Mouse (Mus musculus) lung, embryonic 16.5 days (tissue): ENCODE results near the gene Gm28308. TPM values are rescaled to one million over a fixed set of nuclear protein-coding genes. Genes with fewer than 3 reads are reported as not detected.
A peak's percentile ranks its signal among the peaks of the same experiment; 100 is the strongest.

Experiments
- ATAC-seq: fragments of 200-750 bp; cut with Nextera tagmentation; 2 replicates; pipeline ENCODE4 v1.8.0; 2017; ENCODE audit warnings: low read depth, mild to moderate bottlenecking, moderate library complexity
- H3K27ac ChIP-seq: fragments of 300-500 bp; sonication (generic); 2 replicates; pipeline ENCODE4 v1.5.1; 2014; ENCODE audit warnings: mild to moderate bottlenecking, control low read depth, low read length
- H3K27me3 ChIP-seq: fragments of 300-500 bp; sonication (generic); 2 replicates; pipeline ENCODE4 v1.6.1; 2014; ENCODE audit warnings: low read depth, low read length, mixed read lengths; ENCODE audit not compliant: control insufficient read depth, insufficient read depth
- H3K36me3 ChIP-seq: fragments of 300-500 bp; sonication (generic); 2 replicates; pipeline ENCODE4 v1.6.1; 2014; ENCODE audit warnings: low read length; ENCODE audit not compliant: control insufficient read depth, insufficient read depth
- H3K4me1 ChIP-seq: fragments of 300-500 bp; sonication (generic); replicated peaks from 2 replicates; pipeline ENCODE4 v1.6.1; 2014; ENCODE audit warnings: low read length, mixed read lengths; ENCODE audit not compliant: control insufficient read depth, insufficient read depth
- H3K4me2 ChIP-seq: fragments of 300-500 bp; sonication (generic); 2 replicates; pipeline ENCODE4 v1.6.1; 2014; ENCODE audit warnings: low read depth, low read length, control low read depth
- H3K4me3 ChIP-seq: fragments of 300-500 bp; sonication (generic); 2 replicates; pipeline ENCODE4 v1.5.1; 2014; ENCODE audit warnings: mild to moderate bottlenecking, low read length, control low read depth
- H3K9ac ChIP-seq: fragments of 300-500 bp; sonication (generic); 2 replicates; pipeline ENCODE4 v1.6.1; 2014; ENCODE audit warnings: low read length, control low read depth
- H3K9me3 ChIP-seq: fragments of 300-500 bp; sonication (generic); 2 replicates; pipeline ENCODE4 v1.6.1; 2016; ENCODE audit warnings: low read length; ENCODE audit not compliant: control insufficient read depth
- WGBS: fragments of 180-500 bp; shearing (Covaris S2); extraction: QIAGEN DNeasy Blood & Tissue Kit; methylation state at CpG from one replicate; pipeline ENCODE4 v1.1.7; 2014; 5-methylcytosine and 5-hydroxymethylcytosine counted together
- polyA plus RNA-seq: library from polyadenylated mRNA; unstranded; fragments of >200 nt; fragmentation: Nextera tagmentation; extraction: Ambion mirVana; gene quantifications from 2 replicates; pipeline ENCODE4 v1.2.1, GENCODE M21; 2015

Gm28308 gene
- polyA plus RNA-seq, 1 experiment from 2014 or later: not detected

DNA sequence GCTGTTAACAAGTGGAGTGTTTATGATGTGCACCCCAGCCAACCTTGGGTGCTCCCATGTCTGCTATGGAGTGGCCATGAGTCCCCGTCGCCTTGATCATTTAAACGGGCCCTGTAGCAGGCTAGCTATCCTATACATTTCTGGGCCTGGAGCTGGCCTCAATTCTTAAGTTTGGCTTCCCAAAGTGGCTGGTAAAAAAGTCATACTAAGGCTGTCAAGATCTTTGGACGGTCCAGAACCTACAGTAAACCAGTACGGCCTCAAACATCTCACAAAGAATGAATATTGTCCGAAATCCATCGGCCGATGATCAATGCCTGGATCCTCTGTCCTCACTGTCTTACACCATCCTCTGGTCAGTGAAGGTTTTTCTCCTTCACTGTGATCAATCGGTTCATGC lies 22.1 kb upstream of the Gm28308 start:
- Histone ChIP-seq H3K9ac (no peak overlapping the region), H3K4me2 (no peak overlapping the region), H3K9me3 (no peaks in the 10 kb centered on the region)

DNA sequence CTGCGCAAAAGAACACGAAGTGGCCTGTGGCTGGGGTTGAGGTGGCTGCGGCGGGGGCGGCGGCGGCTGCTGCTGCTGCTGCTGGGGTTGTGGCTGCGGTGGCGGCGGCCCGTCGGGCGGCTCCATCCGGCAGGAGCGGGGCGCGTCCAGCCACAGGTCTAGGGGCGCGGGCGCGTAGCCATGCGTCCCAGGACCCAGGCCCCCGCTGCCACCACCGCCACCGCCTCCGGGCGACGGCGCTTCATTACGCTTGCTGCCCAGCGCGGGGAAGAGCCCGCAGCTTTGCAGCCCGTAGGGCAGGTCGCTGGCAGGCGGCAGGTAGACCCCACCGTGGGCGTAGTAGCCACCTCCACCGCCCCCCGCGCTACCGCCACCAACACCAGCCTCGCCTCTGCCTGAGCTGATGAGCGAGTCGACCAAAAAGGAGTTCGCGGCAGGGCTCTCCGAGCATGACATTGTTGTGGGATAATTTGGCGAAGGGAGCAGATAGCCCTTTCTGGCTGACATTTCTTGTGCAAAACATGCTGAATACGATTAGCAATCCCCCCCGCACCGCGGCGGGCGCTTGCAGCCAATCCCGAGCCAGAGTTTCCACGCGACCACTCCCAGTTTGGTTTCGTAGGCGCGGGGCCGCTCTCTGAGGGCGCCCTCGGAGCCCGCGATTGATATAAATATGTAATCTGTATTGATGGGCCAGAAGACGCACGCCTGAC lies 21.4 kb upstream of the Gm28308 start:
- Histone ChIP-seq H3K27ac (no peak overlapping the region), H3K4me1 (peaks cover 2% of the 10 kb centered on the region; the same call in 1 of the 2 replicates), H3K4me3 (no peak overlapping the region), H3K36me3 (no peaks in the 10 kb centered on the region), H3K4me2 (no peak overlapping the region), H3K9ac (no peak overlapping the region), H3K9me3 (no peaks in the 10 kb centered on the region), H3K27me3 (peaks cover 88% of the 10 kb centered on the region)
- WGBS: 1% methylated on average over 58 of the region's 68 CpGs
- no peak for ATAC-seq

More for the DNA sequence above, 22.1 kb upstream of the Gm28308 start:
- Histone ChIP-seq H3K27me3 (peaks cover 89% of the 10 kb centered on the region), H3K4me1 (peaks cover 2% of the 10 kb centered on the region; the same call in 1 of the 2 replicates), H3K27ac (no peak overlapping the region), H3K4me3 (no peak overlapping the region), H3K36me3 (no peaks in the 10 kb centered on the region)
- no peak for ATAC-seq
- WGBS: 27% methylated on average over 9 of the region's 9 CpGs

GRCm38 (mm10) chr6:52233546-52234427 lies 20.6 kb upstream of the Gm28308 start:
- Histone ChIP-seq H3K4me2 (no peak overlapping the region), H3K27me3 (peaks cover 90% of the 10 kb centered on the region), H3K36me3 (no peaks in the 10 kb centered on the region), H3K4me1 (peaks cover 2% of the 10 kb centered on the region; the same call in 1 of the 2 replicates), H3K27ac (no peak overlapping the region), H3K9ac (no peak overlapping the region), H3K9me3 (no peaks in the 10 kb centered on the region), H3K4me3 (peak overlapping the region; percentile 20)
- ATAC-seq: peak; percentile 23; the same call in 1 of the 2 replicates
- under 1% methylated on average over 70 of the region's 70 CpGs for WGBS

- ATAC-seq: no peak
- Histone ChIP-seq H3K27ac (no peak overlapping the region), H3K4me1 (peaks cover 2% of the 10 kb centered on the region; the same call in 1 of the 2 replicates), H3K36me3 (no peaks in the 10 kb centered on the region), H3K27me3 (peaks cover 92% of the 10 kb centered on the region), H3K9me3 (no peaks in the 10 kb centered on the region), H3K4me3 (no peak overlapping the region), H3K9ac (no peak overlapping the region), H3K4me2 (no peak overlapping the region)
- 2% methylated on average over 23 of the region's 23 CpGs for WGBS
These were observed 19.9 kb upstream of the Gm28308 start for GRCm38 (mm10) chr6:52232984-52233545.

- Histone ChIP-seq H3K36me3 (no peaks in the 10 kb centered on the region), H3K9me3 (no peaks in the 10 kb centered on the region), H3K4me1 (peaks cover 2% of the 10 kb centered on the region; the same call in 1 of the 2 replicates), H3K27ac (no peak overlapping the region), H3K4me2 (no peak overlapping the region), H3K9ac (no peak overlapping the region), H3K27me3 (peaks cover 91% of the 10 kb centered on the region), H3K4me3 (no peak overlapping the region; the same call in 1 of the 2 replicates)
- WGBS: under 1% methylated on average over 18 of the region's 18 CpGs
- ATAC-seq: no peak
These were observed 19.4 kb upstream of the Gm28308 start for GRCm38 (mm10) chr6:52232568-52232965.

DNA sequence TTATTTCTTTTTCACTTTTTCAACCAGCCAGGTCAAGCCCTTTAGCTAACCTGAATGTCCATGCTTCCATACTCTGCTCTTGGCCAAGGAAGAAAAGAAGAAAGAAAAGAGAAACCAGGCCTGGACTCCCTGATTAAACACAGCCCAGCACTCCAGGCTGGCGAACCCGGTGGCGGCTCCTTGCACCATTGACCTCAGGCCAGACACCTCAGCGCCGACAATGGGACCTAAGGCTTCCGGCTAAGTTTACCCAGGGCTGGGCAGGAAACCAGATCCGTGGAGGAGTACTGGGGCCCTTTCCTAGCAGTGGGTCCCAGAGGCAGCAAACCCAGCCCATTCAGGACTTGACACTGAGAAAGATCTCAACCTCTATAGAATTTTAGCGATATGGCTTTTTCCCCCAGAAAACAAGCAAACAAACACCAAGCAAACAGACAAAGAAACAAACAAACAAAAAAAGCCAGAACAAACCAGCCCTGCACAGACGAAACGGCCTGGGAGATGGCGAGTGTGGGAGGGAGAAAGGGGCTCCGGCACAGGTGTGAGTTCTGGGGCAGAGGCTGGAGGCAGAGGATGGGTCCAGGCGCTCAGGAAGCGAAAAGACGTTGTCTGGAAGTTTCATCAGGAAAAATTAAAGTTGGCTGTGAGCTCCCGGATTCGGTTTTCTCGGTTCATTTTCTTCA lies 18.9 kb upstream of the Gm28308 start:
- Histone ChIP-seq H3K27ac (no peak overlapping the region), H3K27me3 (peaks cover 91% of the 10 kb centered on the region), H3K4me1 (peaks cover 2% of the 10 kb centered on the region; the same call in 1 of the 2 replicates), H3K36me3 (no peaks in the 10 kb centered on the region), H3K4me3 (no peak overlapping the region; the same call in 1 of the 2 replicates), H3K9ac (no peak overlapping the region), H3K9me3 (no peaks in the 10 kb centered on the region), H3K4me2 (no peak overlapping the region)
- 2% methylated on average over 18 of the region's 18 CpGs for WGBS
- no peak for ATAC-seq

DNA sequence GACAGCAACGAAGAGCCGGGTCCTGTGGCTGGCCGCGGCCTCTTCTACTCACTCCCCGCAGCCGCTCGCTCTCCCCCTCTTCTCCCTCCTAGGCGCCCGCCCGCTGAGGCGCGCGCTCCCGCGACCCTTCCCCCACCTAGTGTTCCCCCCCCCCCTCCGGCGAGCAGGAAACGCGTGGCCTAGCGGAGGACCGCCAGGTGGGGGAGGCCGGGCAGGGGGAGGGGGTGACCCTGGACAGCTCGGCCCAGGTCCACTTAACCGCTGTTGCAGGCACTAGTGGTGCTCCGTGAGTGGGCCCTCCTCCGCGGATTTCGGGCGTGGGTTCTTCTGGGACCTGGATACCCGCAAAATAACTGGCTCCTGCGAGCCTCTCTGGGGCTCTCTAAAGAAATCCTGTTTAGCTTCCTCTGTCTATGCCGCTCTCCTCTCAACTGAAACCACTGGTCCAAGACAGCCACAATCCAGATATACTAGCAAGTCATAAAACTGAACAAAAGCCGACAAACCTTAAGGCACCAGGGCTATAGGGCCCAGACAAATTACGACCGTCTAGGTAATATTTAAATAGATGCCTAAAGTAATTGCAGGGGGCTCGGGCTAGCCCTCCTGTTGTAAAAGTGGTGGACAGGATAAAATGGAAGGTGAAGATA lies 17.5 kb upstream of the Gm28308 start, which contains the start of gene Hoxa9:
Hoxa9 (minus strand) TSS at position 574 of the 650 bp plus-strand sequence.
- Histone ChIP-seq H3K4me1 (peaks cover 7% of the 10 kb centered on the region), H3K4me2 (no peak within 1 kb of the TSS), H3K9me3 (no peaks in the 10 kb centered on the region), H3K4me3 (no peak within 1 kb of the TSS), H3K36me3 (no peaks in the 10 kb centered on the region), H3K27ac (no peak within 1 kb of the TSS), H3K27me3 (peaks cover 91% of the 10 kb centered on the region), H3K9ac (no peak within 1 kb of the TSS)
- 2% methylated on average over 20 of the region's 36 CpGs for WGBS
- ATAC-seq: peak; percentile 18; the same call in 1 of the 2 replicates

- ATAC-seq: no peak; the same call in 1 of the 2 replicates
- H3K36me3 ChIP-seq: no peaks in the 10 kb centered on the region
- H3K4me2 ChIP-seq: no peak overlapping the region
- no peaks in the 10 kb centered on the region for H3K9me3 ChIP-seq
- no peak overlapping the region for H3K27ac ChIP-seq
- H3K9ac ChIP-seq: no peak overlapping the region
- no peak overlapping the region for H3K4me3 ChIP-seq
- peaks cover 91% of the 10 kb centered on the region for H3K27me3 ChIP-seq
- WGBS: 3% methylated on average over 44 of the region's 44 CpGs
- peaks cover 10% of the 10 kb centered on the region for H3K4me1 ChIP-seq
These were observed 16.6 kb upstream of the Gm28308 start for GRCm38 (mm10) chr6:52229558-52230416.
